Mouse (Mus musculus) neural tube, embryonic 13.5 days (tissue): ENCODE measurements around the gene Ptpn5. TPM values are rescaled to one million over a fixed set of nuclear protein-coding genes. Genes with fewer than 3 reads are reported as not detected.

Source experiments
- ATAC-seq: fragments of 200-750 bp; cut with Nextera tagmentation; 2 replicates; pipeline ENCODE4 v1.8.0; 2017; ENCODE audit warnings: low read depth, mild to moderate bottlenecking, moderate TSS enrichment, moderate library complexity
- H3K27ac ChIP-seq: fragments of 300-500 bp; sonication (generic); replicated peaks from 2 replicates; pipeline ENCODE4 v1.5.1; 2015; ENCODE audit warnings: moderate library complexity, mild to moderate bottlenecking, inconsistent platforms
- H3K27me3 ChIP-seq: fragments of 300-500 bp; sonication (generic); 2 replicates; pipeline ENCODE4 v1.6.1; 2015; ENCODE audit warnings: mild to moderate bottlenecking, inconsistent platforms
- H3K36me3 ChIP-seq: fragments of 300-500 bp; sonication (generic); 2 replicates; pipeline ENCODE4 v1.6.1; 2015; ENCODE audit warnings: mild to moderate bottlenecking, inconsistent platforms
- H3K4me1 ChIP-seq: fragments of 300-500 bp; sonication (generic); replicated peaks from 2 replicates; pipeline ENCODE4 v1.6.1; 2015; ENCODE audit warnings: inconsistent platforms
- H3K4me2 ChIP-seq: fragments of 300-500 bp; sonication (generic); 2 replicates; pipeline ENCODE4 v1.6.1; 2015; ENCODE audit warnings: inconsistent platforms, mild to moderate bottlenecking, moderate library complexity
- H3K4me3 ChIP-seq: fragments of 300-500 bp; sonication (generic); 2 replicates; pipeline ENCODE4 v1.5.1; 2015; ENCODE audit warnings: mild to moderate bottlenecking, inconsistent platforms
- H3K9ac ChIP-seq: fragments of 300-500 bp; sonication (generic); 2 replicates; pipeline ENCODE4 v1.6.1; 2015; ENCODE audit warnings: moderate library complexity, mild to moderate bottlenecking, inconsistent platforms
- H3K9me3 ChIP-seq: fragments of 300-500 bp; sonication (generic); 2 replicates; pipeline ENCODE4 v1.6.1; 2016; ENCODE audit warnings: inconsistent platforms
- WGBS: fragments of 180-500 bp; shearing (Covaris S2); methylation state at CpG from one replicate; pipeline ENCODE4 v1.1.7; 2015; 5-methylcytosine and 5-hydroxymethylcytosine counted together
- polyA plus RNA-seq: library from polyadenylated mRNA; unstranded; fragments of >200 nt; fragmentation: Nextera tagmentation; extraction: Ambion mirVana; gene quantifications from 2 replicates; pipeline ENCODE4 v1.2.1, GENCODE M21; 2015

Ptpn5 gene
- polyA plus RNA-seq, 1 experiment from 2014 or later: 100 TPM

DNA sequence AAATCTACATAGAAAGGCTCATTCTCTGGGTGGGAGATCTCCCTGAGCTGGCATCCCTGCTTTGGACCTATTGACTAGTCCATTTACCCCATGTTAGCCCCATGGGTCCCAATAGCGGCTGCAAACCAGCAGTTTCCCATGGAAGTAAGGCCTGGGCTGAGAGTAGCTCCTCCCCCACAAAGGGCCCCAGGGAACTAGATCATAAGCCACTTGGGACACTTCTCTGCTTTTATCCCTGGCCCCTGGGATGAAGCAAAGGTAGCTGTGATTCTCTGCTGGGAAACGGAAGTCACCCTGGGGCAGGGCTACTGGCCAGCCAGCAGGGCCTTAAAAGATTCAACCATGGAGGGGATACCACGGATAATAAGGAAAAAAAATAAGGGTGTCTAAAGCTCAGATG is 56.8 kb downstream of the Ptpn5 start:
- Histone ChIP-seq H3K4me2 (no peak overlapping the region), H3K27ac (no peak overlapping the region), H3K9ac (no peak overlapping the region), H3K36me3 (peaks cover 34% of the 10 kb centered on the region), H3K4me3 (no peak overlapping the region), H3K4me1 (peaks cover 8% of the 10 kb centered on the region), H3K27me3 (no peaks in the 10 kb centered on the region), H3K9me3 (no peaks in the 10 kb centered on the region)
- ATAC-seq: no peak
- 75% methylated on average over 3 of the region's 3 CpGs for WGBS

DNA sequence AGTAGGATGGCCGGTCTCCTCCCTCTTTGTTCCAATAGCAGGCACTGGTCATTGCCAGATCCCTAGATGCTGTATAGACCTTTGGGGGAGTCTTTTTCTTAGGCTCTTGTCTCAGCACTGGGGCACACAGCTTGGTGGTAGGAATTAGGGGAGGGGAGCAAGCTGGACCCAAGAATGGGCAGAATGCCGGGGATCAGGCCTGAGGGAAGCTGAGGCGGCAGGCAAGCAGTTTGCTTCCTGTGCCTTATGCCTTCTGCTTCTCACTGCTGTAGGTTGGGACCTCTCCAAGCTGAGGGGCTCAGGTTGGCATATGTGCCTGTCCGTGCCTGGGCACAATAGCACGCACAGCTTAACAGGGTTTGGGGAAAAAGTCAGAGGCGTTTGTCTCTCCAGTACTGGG is 57.3 kb downstream of the Ptpn5 start:
- Histone ChIP-seq H3K4me3 (no peak overlapping the region), H3K9ac (no peak overlapping the region), H3K36me3 (peaks cover 29% of the 10 kb centered on the region), H3K9me3 (no peaks in the 10 kb centered on the region), H3K4me2 (no peak overlapping the region), H3K4me1 (peaks cover 8% of the 10 kb centered on the region), H3K27ac (no peak overlapping the region), H3K27me3 (no peaks in the 10 kb centered on the region)
- no peak for ATAC-seq
- WGBS: 90% methylated on average over 6 of the region's 6 CpGs

DNA sequence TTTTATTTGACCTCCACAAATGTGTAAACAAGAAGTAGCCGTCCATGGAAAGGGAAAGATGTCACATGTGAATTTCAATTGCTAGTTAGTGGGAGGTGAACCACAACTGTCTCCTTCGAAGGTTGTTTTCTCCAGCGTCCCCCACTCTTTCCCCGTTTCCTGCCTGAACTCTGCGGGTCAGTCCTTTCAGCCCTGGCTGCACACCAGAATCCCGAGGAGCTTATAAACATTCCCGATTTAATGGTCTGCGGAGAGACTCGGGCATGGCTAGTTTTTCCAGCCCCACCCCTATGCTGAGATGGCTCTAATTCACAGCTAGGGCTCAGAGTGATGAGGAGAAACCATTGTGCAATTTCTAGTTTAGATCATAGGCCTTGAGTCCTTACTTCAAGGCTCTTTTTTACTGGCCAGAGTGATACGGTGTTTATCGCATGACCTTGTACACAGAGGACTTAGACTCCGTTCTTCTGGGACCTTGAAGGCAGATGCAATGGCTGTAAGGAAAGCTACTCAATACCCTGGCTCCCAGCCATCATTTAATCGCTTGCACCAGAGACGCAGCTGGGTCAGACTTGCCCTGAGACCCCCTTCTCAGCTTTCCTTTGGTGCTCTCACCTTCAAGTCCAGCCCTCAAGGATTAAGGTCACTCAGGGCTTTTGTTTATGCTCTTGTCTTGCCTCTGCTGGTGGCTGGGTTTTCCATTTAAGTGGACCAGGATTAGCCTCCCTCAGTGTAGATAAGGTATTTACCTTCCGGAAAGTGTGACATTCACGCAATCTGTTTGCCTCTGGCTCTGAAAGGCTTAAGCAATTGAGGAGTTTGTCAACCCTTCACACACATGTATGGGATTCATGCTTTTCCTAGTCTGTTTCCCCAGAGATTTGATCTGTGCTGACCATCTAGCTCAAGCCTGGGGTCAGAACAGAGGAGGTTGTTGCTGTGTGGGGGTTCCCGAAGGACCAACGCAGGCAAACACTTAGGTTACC is 59.7 kb downstream of the Ptpn5 start:
- no peak overlapping the region for H3K4me3 ChIP-seq
- peaks cover 11% of the 10 kb centered on the region; the same call in 1 of the 2 replicates for H3K36me3 ChIP-seq
- H3K4me1 ChIP-seq: peaks cover 8% of the 10 kb centered on the region
- 0 out of 2 replicates have a peak overlapping the region, but pooled peaks have one; percentile 24 for H3K27ac ChIP-seq
- no peak overlapping the region for H3K4me2 ChIP-seq
- no peak overlapping the region for H3K9ac ChIP-seq
- no peak for ATAC-seq
- WGBS: 62% methylated on average over 18 of the region's 18 CpGs
- no peaks in the 10 kb centered on the region for H3K9me3 ChIP-seq
- H3K27me3 ChIP-seq: no peaks in the 10 kb centered on the region

DNA sequence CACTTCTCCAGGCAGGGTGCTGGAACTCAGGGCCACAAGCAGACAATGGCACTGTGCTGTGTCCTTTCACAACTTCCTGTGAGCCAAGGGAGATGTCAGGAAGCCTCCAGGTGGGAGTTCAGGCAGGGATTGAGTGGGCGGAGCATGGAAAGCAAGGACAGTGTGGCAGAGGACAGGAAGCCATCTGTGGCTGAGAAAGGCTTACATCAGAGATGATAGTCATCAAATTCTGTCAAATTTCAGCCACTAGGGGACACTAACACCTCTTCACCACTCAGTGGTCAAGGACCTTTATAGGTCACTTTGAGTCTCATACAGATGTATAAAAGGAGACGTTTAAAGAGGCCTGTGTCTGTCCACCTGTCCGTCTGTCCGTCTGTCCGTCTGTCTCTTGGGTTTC is 60.9 kb downstream of the Ptpn5 start:
- H3K4me2 ChIP-seq: no peak overlapping the region
- H3K27me3 ChIP-seq: no peaks in the 10 kb centered on the region
- ATAC-seq: no peak
- H3K4me1 ChIP-seq: peaks cover 8% of the 10 kb centered on the region
- H3K4me3 ChIP-seq: no peak overlapping the region
- WGBS: 81% methylated on average over 5 of the region's 5 CpGs
- no peak overlapping the region for H3K27ac ChIP-seq
- no peak overlapping the region for H3K9ac ChIP-seq
- H3K9me3 ChIP-seq: no peaks in the 10 kb centered on the region
- H3K36me3 ChIP-seq: no peaks in the 10 kb centered on the region

DNA sequence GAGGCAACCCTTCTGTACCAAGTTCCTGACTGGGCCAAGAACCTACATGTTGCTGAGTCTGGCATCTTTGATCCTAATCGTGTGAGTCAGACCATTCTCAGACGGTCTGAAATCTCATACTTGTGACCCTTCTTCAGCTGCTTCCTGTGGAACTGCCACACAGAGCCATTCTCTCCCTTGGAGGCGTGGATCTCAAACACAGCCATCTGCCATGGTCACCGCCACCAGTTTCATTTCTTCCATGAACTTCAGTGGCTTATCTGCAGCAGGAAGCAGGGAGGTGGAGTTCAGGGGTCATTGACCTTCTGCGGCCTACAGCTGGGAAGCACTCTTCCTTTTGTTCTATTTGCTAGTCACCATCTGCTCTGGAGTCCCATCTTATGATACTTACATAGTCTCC is 65.6 kb downstream of the Ptpn5 start:
- H3K36me3 ChIP-seq: no peaks in the 10 kb centered on the region
- H3K27me3 ChIP-seq: no peaks in the 10 kb centered on the region
- no peaks in the 10 kb centered on the region for H3K4me1 ChIP-seq
- H3K9me3 ChIP-seq: no peaks in the 10 kb centered on the region
- H3K27ac ChIP-seq: no peak overlapping the region
- no peak overlapping the region for H3K4me2 ChIP-seq
- H3K9ac ChIP-seq: no peak overlapping the region
- 74% methylated on average over 5 of the region's 5 CpGs for WGBS
- no peak overlapping the region for H3K4me3 ChIP-seq
- ATAC-seq: no peak

DNA sequence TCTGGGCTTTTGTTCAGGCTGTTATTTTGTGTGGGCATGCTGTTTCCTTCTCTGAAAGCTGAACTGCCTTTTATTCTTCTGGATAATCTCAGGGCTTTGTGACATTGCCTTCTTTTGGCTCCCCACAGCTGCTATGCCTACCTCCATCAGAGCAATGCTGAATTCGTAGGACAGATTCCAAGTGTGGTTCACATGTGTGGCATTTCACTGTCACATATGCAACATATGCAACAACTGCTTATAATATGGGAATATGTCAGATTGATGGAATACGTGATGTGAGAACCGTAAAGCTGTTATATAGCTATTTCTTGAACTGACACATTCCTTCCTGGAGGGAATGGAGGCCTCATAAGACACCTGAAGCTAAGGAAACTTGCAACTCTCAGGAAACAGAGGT is 66.5 kb downstream of the Ptpn5 start:
- H3K27ac ChIP-seq: no peak overlapping the region
- no peak for ATAC-seq
- no peaks in the 10 kb centered on the region for H3K36me3 ChIP-seq
- H3K27me3 ChIP-seq: no peaks in the 10 kb centered on the region
- no peak overlapping the region for H3K4me3 ChIP-seq
- H3K4me1 ChIP-seq: no peaks in the 10 kb centered on the region
- no peak overlapping the region for H3K4me2 ChIP-seq
- WGBS: 86% methylated on average over 3 of the region's 3 CpGs
- no peak overlapping the region for H3K9ac ChIP-seq
- H3K9me3 ChIP-seq: no peaks in the 10 kb centered on the region

DNA sequence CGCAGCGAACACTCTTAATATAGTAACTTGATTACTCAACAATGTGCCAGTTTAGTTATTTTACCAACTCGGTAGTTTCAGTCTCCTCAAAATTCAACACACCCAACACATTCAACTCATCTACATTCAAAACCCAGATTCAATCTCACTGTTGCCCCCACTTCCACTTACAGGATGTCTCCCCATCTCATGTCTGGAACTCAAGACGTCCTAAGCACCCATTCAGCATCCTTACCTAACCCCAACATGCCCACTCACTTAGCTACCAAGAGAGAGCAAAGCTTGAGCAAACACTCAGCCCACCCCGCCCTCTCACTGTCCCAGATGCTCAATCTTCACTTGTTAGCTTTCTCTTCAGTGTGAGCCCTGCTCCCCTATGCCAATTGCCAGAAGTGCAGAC is 71.9 kb downstream of the Ptpn5 start:
- Histone ChIP-seq H3K4me2 (no peak overlapping the region), H3K9me3 (no peaks in the 10 kb centered on the region), H3K36me3 (no peaks in the 10 kb centered on the region), H3K9ac (no peak overlapping the region), H3K27me3 (no peaks in the 10 kb centered on the region), H3K4me3 (no peak overlapping the region), H3K4me1 (no peaks in the 10 kb centered on the region), H3K27ac (no peak overlapping the region)
- ATAC-seq: no peak
- 87% methylated on average over 5 of the region's 5 CpGs for WGBS

DNA sequence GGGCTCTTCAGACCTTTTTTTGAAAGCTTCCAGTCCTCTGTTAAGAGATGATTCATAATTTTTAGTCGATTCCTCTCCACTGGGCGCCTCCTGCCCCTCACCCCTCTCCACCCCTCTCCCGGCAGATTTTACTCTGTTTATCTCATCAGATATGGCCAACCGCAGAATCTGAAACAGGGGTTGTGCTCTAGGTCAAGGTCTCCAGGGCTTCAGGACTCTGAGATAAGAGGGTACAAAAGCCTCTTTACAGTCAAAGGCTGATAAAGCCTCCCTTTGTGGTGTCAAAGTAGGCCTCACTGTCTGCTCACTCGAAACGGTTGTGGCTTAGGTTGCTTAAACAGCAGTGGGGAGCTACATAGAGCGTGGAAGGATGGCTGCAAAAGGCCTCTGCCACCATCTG is 74.1 kb downstream of the Ptpn5 start:
- Histone ChIP-seq H3K4me1 (no peaks in the 10 kb centered on the region), H3K4me3 (no peak overlapping the region), H3K27ac (no peak overlapping the region), H3K4me2 (no peak overlapping the region), H3K9ac (no peak overlapping the region), H3K9me3 (no peaks in the 10 kb centered on the region), H3K27me3 (no peaks in the 10 kb centered on the region), H3K36me3 (peaks cover 1% of the 10 kb centered on the region; the same call in 1 of the 2 replicates)
- 88% methylated on average over 7 of the region's 7 CpGs for WGBS
- no peak for ATAC-seq

DNA sequence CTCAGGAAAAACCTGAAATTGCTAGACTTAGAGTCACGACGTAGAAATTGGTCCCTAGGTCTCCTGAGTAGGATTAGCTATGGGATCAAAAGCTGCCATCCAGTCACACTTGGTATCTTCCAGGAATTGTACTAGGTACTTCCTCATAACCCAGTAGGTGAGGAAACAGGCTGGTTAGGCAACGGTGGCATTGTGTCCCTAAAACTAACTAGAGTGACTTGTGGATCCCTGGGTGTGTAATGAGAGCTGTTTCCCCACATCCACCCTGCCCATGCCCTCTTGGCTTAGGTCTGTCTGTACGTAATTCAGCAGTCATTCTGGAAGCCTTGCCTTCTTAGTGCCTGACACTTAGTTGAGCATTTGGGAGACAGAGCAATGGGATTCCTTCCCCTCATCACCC is 77.2 kb downstream of the Ptpn5 start:
- Histone ChIP-seq H3K4me1 (peaks cover 19% of the 10 kb centered on the region), H3K36me3 (peaks cover 17% of the 10 kb centered on the region), H3K4me3 (no peak overlapping the region), H3K27me3 (no peaks in the 10 kb centered on the region), H3K4me2 (no peak overlapping the region), H3K9me3 (no peaks in the 10 kb centered on the region), H3K9ac (no peak overlapping the region), H3K27ac (no peak overlapping the region)
- ATAC-seq: no peak
- 86% methylated on average over 4 of the region's 4 CpGs for WGBS

DNA sequence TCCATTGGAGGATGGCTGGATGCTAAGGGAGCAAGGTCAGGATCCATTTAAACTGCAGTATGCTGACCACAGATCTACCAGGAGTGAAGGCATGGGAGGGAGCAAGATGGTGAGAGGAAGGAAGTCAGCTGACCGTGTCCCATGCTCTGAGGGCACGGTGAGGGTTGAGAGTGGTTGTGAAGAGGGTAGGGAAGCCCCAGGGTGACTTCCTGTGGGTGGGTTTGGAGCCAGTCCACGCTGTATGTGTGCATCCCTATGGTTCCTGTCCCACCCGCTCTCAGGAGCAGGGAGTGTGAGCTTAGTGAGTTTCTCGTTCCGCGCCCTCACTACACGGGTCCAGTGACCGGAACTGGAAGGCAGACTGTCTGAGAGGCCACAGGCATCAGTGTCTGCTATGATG is 77.7 kb downstream of the Ptpn5 start:
- Histone ChIP-seq H3K27ac (no peak overlapping the region), H3K9ac (no peak overlapping the region), H3K4me3 (no peak overlapping the region), H3K27me3 (no peaks in the 10 kb centered on the region), H3K9me3 (no peaks in the 10 kb centered on the region), H3K36me3 (peaks cover 17% of the 10 kb centered on the region), H3K4me2 (no peak overlapping the region), H3K4me1 (peaks cover 24% of the 10 kb centered on the region)
- no peak for ATAC-seq
- WGBS: 85% methylated on average over 9 of the region's 9 CpGs

DNA sequence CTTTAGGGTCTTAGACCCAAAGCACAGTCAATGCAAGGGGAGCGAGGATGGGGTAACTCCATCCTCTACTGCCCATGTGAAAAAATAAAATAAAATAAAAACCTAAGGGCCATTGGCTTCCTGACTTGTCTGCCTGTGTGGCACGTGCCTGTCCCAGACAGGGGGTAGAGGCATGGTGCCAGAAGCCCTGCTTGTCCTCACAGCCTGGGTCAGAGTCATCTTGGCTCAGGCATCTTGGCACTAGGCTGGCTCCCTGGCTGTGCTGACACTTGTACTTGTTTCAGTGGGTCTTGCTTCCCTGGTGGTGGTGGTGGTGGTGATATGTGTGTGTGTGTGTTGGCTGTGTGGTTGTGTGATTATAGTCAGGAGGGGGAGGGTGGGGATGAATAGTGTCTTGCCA is 78.8 kb downstream of the Ptpn5 start:
- no peaks in the 10 kb centered on the region for H3K27me3 ChIP-seq
- peaks cover 17% of the 10 kb centered on the region for H3K36me3 ChIP-seq
- no peak for ATAC-seq
- no peak overlapping the region for H3K9ac ChIP-seq
- peaks cover 27% of the 10 kb centered on the region for H3K4me1 ChIP-seq
- H3K9me3 ChIP-seq: no peaks in the 10 kb centered on the region
- no peak overlapping the region for H3K27ac ChIP-seq
- 73% methylated on average over 2 of the region's 2 CpGs for WGBS
- no peak overlapping the region for H3K4me2 ChIP-seq
- no peak overlapping the region for H3K4me3 ChIP-seq

DNA sequence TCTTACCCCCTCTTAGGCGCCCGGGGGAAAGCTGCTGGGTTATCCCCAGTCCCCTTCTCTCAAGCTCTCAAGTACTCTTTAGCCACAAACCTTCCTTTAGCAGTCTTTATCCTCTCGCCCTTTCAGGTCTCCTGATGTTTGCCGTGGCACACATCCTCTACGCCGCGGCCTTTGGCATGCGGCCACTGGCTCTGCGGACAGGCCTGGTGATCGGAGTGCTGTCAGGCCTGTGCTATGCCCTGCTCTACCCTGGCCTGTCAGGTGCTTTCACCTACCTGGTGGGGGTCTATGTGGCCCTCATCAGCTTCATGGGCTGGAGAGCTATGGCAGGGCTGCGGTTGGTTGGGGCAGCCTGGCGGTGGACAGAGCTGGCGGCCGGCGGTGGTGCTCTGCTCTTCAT is 80.2 kb downstream of the Ptpn5 start:
- no peaks in the 10 kb centered on the region; the same call in 1 of the 2 replicates for H3K27me3 ChIP-seq
- 94% methylated on average over 15 of the region's 15 CpGs for WGBS
- H3K27ac ChIP-seq: no peak overlapping the region
- no peaks in the 10 kb centered on the region for H3K9me3 ChIP-seq
- no peak overlapping the region for H3K9ac ChIP-seq
- ATAC-seq: no peak
- H3K4me1 ChIP-seq: peaks cover 27% of the 10 kb centered on the region
- no peak overlapping the region for H3K4me2 ChIP-seq
- no peak overlapping the region for H3K4me3 ChIP-seq
- peaks cover 17% of the 10 kb centered on the region for H3K36me3 ChIP-seq
